Mouse (Mus musculus): Measurements from ENCODE around the gene Gm20388.
"Not testable (repeated sequence)": the region's sequence is repeated elsewhere in the genome, so short reads cannot be mapped to it uniquely, and the experiment has no call there.

Gm20388 gene

GRCm38 (mm10) chr8:123516596-123516995 is 3606.0 kb downstream of the Gm20388 start:
- DNase-seq (ENCODE audit: low spot score): no peak

GRCm38 (mm10) chr8:123518172-123518571 is 3607.5 kb downstream of the Gm20388 start:
- no peak for DNase-seq (ENCODE audit: low spot score)

GRCm38 (mm10) chr8:123518667-123519066 is 3608.0 kb downstream of the Gm20388 start, which contains the start of gene Gas8:
Gene Gas8, plus strand, starts transcription at chr8:123518834.
- peak; percentile 98 for DNase-seq (ENCODE audit: low spot score)

GRCm38 (mm10) chr8:123520048-123520447 is 3609.4 kb downstream of the Gm20388 start:
- not testable (repeated sequence) for DNase-seq (ENCODE audit: low spot score)

- DNase-seq (ENCODE audit: low spot score): no peak
These were observed 3617.3 kb downstream of the Gm20388 start for GRCm38 (mm10) chr8:123527720-123528489.

GRCm38 (mm10) chr8:123536242-123536989 is 3625.8 kb downstream of the Gm20388 start:
- DNase-seq (ENCODE audit: low spot score): no peak

- DNase-seq (ENCODE audit: low spot score): no peak
These were observed 3626.3 kb downstream of the Gm20388 start for GRCm38 (mm10) chr8:123536990-123537380.

- not testable (repeated sequence) for DNase-seq (ENCODE audit: low spot score)
These were observed 3627.0 kb downstream of the Gm20388 start for GRCm38 (mm10) chr8:123537641-123538040.

GRCm38 (mm10) chr8:123564221-123564620 is 3653.6 kb downstream of the Gm20388 start:
- DNase-seq (ENCODE audit: low spot score): not testable (repeated sequence)

- DNase-seq (ENCODE audit: low spot score): not testable (repeated sequence)
These were observed 3664.7 kb downstream of the Gm20388 start for GRCm38 (mm10) chr8:123575386-123575785.

- not testable (repeated sequence) for DNase-seq (ENCODE audit: low spot score)
These were observed 3690.1 kb downstream of the Gm20388 start for GRCm38 (mm10) chr8:123600666-123601172.

GRCm38 (mm10) chr8:123601457-123601856 is 3690.8 kb downstream of the Gm20388 start:
- DNase-seq (ENCODE audit: low spot score): not testable (repeated sequence)

- DNase-seq (ENCODE audit: low spot score): not testable (repeated sequence)
These were observed 3702.0 kb downstream of the Gm20388 start for GRCm38 (mm10) chr8:123612652-123613051.

- DNase-seq (ENCODE audit: low spot score): not testable (repeated sequence)
These were observed 3712.9 kb downstream of the Gm20388 start for GRCm38 (mm10) chr8:123623523-123623922.

GRCm38 (mm10) chr8:123624274-123624673 is 3713.6 kb downstream of the Gm20388 start:
- no peak for DNase-seq (ENCODE audit: low spot score)

GRCm38 (mm10) chr8:123624702-123625101 is 3714.1 kb downstream of the Gm20388 start:
- DNase-seq (ENCODE audit: low spot score): no peak

GRCm38 (mm10) chr8:123625717-123626116 is 3715.1 kb downstream of the Gm20388 start:
- no peak for DNase-seq (ENCODE audit: low spot score)

- no peak for DNase-seq (ENCODE audit: low spot score)
These were observed 3716.9 kb downstream of the Gm20388 start for GRCm38 (mm10) chr8:123627410-123628147.

GRCm38 (mm10) chr8:123628253-123628967 is 3717.8 kb downstream of the Gm20388 start:
- peak; percentile 82 for DNase-seq (ENCODE audit: low spot score)

GRCm38 (mm10) chr8:123628968-123629755 is 3718.5 kb downstream of the Gm20388 start:
- peak; percentile 96 for DNase-seq (ENCODE audit: low spot score)

- no peak for DNase-seq (ENCODE audit: low spot score)
These were observed 3719.4 kb downstream of the Gm20388 start for GRCm38 (mm10) chr8:123630058-123630457.

All from retina, embryonic 14.5 days (tissue).